Mouse (Mus musculus): ENCODE measurements at regions not wholly inside any gene's neighbourhood (a gene's known extent, or its start where the extent isn't known, plus 50 kb on each side); places are given as distances from the start of the nearest gene placed in this dataset.

DNA sequence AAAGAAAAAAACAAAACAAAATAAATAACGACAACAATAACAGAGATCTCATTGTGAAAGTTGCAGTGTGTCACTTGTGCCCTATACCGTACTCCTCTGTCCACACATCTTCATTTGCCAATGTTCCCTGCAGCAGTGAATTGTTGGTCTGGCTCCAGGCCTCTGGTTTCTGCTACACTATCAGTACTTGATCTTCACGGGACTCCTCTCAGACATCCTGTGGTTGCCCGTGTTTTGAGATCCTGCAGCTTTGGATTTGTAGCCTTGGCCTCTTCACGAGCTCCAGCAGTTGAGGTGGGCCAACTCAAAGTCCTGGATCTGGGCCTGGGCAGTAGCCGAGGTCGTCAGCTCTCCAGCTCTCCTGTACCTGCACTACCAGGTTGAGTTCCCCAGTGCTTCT is 72.4 kb upstream of the Thpo start:
- no peak overlapping the region for H3K4me3 ChIP-seq (replicated peaks)
- no peak for ATAC-seq (ENCODE audit: low FRiP score)
- H3K36me3 ChIP-seq (replicated peaks): no peaks in the 10 kb centered on the region
- H3K9ac ChIP-seq: no peak overlapping the region
- H3K4me2 ChIP-seq: no peak overlapping the region
- 93% methylated on average over 7 of the region's 7 CpGs for WGBS
- H3K27me3 ChIP-seq: no peaks in the 10 kb centered on the region
- no peak overlapping the region for H3K27ac ChIP-seq
- no peaks in the 10 kb centered on the region for H3K9me3 ChIP-seq
- peaks cover 7% of the 10 kb centered on the region for H3K4me1 ChIP-seq

DNA sequence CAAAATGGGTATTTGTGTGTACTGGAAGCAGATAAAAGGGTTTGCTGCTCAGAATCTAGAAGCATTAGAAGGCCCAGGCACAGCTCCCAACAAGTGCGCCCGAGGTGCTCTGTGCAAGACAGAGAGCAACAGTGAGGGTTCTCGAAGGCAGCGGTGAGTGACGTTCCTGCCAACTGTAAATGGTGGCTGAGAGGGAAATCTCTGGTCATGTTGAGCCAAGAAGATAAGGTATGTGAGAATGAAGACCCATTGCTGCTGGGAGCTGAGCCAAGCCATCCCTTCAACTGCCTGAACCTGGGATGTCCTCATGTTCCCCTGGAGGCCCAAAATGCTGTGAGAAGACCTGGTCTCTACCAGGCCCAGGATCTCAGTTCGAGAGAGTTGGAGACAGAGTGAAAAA is 71.5 kb upstream of the Thpo start:
- H3K9me3 ChIP-seq: no peaks in the 10 kb centered on the region
- no peak overlapping the region for H3K9ac ChIP-seq
- peaks cover 7% of the 10 kb centered on the region for H3K4me1 ChIP-seq
- no peaks in the 10 kb centered on the region for H3K27me3 ChIP-seq
- 86% methylated on average over 6 of the region's 6 CpGs for WGBS
- H3K27ac ChIP-seq: no peak overlapping the region
- H3K4me2 ChIP-seq: no peak overlapping the region
- H3K36me3 ChIP-seq (replicated peaks): no peaks in the 10 kb centered on the region
- H3K4me3 ChIP-seq (replicated peaks): no peak overlapping the region
- ATAC-seq (ENCODE audit: low FRiP score): no peak

DNA sequence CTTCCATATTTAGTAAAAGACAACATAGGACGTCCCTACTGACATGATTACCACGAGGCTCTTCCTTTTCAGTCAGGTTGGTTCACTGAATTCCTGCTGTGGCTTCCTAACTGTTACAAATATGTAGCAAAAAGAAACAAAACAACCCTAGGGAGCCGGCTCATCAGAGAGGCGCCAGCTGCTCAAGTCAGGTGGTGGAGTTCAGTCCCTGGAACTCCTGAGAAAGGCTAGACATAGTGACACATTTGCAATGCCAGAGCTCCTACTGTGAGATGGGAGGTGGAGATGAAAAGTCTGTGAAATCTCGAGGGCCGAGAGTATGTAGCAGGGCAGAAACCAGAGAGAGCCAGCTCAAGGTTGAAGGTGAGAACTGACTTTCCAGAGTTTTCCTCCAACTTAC is 70.8 kb upstream of the Thpo start:
- Histone ChIP-seq H3K27me3 (no peaks in the 10 kb centered on the region), H3K9ac (no peak overlapping the region), H3K27ac (no peak overlapping the region), H3K4me1 (peaks cover 7% of the 10 kb centered on the region), H3K4me2 (peak overlapping the region; percentile 57), H3K36me3 (replicated peaks) (no peaks in the 10 kb centered on the region), H3K9me3 (no peaks in the 10 kb centered on the region), H3K4me3 (replicated peaks) (peak overlapping the region; percentile 38)
- peak; percentile 51; the same call in 1 of the 2 replicates for ATAC-seq (ENCODE audit: low FRiP score)
- 13% methylated on average over 6 of the region's 6 CpGs for WGBS

DNA sequence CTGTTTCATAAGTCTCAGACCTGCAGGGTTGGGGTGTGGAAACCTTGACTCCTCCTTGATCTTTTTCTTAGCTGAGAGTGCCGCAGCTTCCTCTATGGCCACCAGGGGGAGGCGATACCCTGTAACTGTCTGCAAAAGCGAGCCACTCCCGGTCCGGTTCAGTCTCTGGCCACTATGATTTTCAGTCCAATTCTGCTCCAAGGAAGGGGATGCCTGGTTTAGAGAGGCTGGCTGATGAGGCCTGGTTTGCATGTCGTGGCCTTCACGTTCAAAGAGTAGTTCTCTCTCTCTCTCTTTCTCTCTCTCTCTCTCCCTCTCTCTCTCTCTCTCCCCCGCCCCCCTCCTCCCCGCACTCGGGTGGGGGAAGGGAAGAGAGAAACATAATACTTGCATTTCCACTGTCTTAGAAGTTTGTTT is 70.3 kb upstream of the Thpo start:
- H3K27me3 ChIP-seq: no peaks in the 10 kb centered on the region
- H3K4me1 ChIP-seq: peaks cover 7% of the 10 kb centered on the region
- no peaks in the 10 kb centered on the region for H3K36me3 ChIP-seq (replicated peaks)
- H3K27ac ChIP-seq: no peak overlapping the region
- H3K4me3 ChIP-seq (replicated peaks): peak overlapping the region; percentile 38
- peak overlapping the region; percentile 57 for H3K4me2 ChIP-seq
- no peaks in the 10 kb centered on the region for H3K9me3 ChIP-seq
- ATAC-seq (ENCODE audit: low FRiP score): peak; percentile 73
- H3K9ac ChIP-seq: no peak overlapping the region
- WGBS: 0% methylated on average over 8 of the region's 10 CpGs

DNA sequence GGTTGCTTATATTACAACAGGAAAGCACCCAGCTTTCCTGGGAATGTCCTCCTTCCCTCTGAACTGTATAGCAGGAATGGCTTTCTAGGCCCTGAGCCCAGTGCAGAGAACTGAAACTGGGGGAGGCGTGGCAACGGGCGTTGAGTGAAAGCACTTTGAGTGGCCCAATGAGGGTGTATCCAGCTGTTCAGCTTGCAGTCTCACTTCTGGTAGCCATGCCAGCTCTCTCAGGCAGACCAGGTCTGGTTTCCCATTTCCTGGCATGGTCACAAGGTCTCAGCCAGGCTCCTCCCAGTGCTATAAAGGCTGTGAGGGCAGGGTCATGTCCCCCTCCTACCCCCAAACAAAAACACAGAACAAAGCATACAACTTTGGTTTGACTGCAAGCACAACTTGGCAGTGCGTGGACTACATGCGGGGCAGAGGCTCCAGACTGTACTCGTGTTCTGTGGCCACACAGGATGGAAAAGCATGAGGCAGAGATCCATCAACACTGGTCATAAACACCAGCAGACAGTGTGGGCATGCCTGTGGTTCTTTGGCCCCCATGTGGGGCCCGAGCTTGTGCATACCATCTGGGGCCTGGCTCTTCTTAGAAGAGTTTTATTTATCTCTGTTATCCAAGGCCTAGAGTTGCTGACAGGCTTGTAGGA is 69.1 kb upstream of the Thpo start:
- no peaks in the 10 kb centered on the region for H3K9me3 ChIP-seq
- H3K36me3 ChIP-seq (replicated peaks): no peaks in the 10 kb centered on the region
- H3K9ac ChIP-seq: no peak overlapping the region
- no peaks in the 10 kb centered on the region for H3K27me3 ChIP-seq
- H3K4me1 ChIP-seq: peaks cover 7% of the 10 kb centered on the region
- no peak overlapping the region for H3K4me2 ChIP-seq
- WGBS: 91% methylated on average over 7 of the region's 7 CpGs
- H3K27ac ChIP-seq: no peak overlapping the region
- H3K4me3 ChIP-seq (replicated peaks): no peak overlapping the region
- ATAC-seq (ENCODE audit: low FRiP score): no peak

DNA sequence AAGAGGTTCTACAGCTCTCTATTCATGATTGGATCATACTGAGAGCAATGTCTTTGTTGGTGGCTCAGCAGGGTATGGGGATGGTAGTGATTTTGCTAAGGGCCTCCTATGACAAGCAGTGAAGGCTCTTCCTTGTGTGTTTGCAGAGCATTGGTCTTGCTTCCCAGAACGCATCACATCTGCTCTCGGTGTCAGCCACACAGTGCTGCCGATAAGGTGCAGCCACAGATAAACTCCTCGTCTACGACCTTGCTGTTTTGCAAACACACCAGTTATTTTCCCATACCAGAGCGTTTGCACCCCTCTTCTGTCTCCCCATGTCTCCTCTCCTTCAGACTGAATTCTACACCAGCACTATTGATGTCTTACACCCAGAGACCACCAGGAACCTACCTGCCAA is 68.4 kb upstream of the Thpo start:
- Histone ChIP-seq H3K27ac (no peak overlapping the region), H3K4me3 (replicated peaks) (no peak overlapping the region), H3K27me3 (no peaks in the 10 kb centered on the region), H3K9me3 (no peaks in the 10 kb centered on the region), H3K4me2 (no peak overlapping the region), H3K36me3 (replicated peaks) (no peaks in the 10 kb centered on the region), H3K4me1 (peaks cover 7% of the 10 kb centered on the region), H3K9ac (no peak overlapping the region)
- no peak for ATAC-seq (ENCODE audit: low FRiP score)
- 88% methylated on average over 6 of the region's 6 CpGs for WGBS

DNA sequence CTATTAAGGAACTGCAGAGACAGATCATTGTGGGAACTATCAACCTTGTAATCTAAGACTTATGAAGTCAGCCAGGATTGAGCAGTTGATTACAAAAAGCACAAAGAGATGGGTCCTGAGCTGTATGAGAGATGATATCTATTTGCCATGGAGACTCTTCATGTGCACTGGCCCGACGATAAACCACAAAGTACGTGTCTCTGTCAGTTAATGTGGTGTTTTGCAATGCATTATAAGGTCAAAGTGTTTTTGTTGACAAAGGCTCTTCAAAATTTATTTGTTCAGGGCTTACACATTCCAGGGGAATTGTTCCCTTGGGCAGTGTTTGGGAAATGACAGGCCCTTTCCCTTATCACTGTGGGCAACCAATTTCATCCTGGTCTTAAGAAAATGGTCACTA is 65.7 kb upstream of the Thpo start:
- Histone ChIP-seq H3K4me3 (replicated peaks) (no peak overlapping the region), H3K36me3 (replicated peaks) (no peaks in the 10 kb centered on the region), H3K9me3 (no peaks in the 10 kb centered on the region), H3K9ac (no peak overlapping the region), H3K27ac (no peak overlapping the region), H3K4me1 (peaks cover 6% of the 10 kb centered on the region), H3K4me2 (no peak overlapping the region), H3K27me3 (no peaks in the 10 kb centered on the region)
- ATAC-seq (ENCODE audit: low FRiP score): no peak
- WGBS: 91% methylated on average over 3 of the region's 3 CpGs

DNA sequence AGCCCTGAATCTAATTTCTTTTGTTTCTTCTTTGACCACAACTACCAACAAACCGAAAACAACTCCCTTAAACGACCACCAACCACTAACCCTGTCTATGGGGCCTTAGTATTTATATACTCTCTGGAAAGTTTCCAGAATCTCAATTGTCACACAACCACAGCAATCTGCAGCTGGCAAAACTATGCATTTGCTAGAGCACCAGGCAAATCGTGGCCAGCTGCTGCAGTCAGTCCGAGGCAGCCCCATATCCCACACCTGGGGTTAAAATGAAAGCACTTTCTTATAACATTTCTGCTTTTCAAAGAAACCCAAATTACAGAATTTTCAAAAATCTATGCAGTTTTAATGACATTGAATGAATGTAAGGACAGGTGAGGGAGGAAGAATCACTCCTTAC is 63.8 kb upstream of the Thpo start:
- Histone ChIP-seq H3K4me1 (no peaks in the 10 kb centered on the region), H3K27me3 (no peaks in the 10 kb centered on the region), H3K27ac (no peak overlapping the region), H3K4me2 (no peak overlapping the region), H3K36me3 (replicated peaks) (no peaks in the 10 kb centered on the region), H3K4me3 (replicated peaks) (no peak overlapping the region), H3K9ac (no peak overlapping the region), H3K9me3 (no peaks in the 10 kb centered on the region)
- WGBS: 81% methylated on average over 4 of the region's 4 CpGs
- no peak for ATAC-seq (ENCODE audit: low FRiP score)

DNA sequence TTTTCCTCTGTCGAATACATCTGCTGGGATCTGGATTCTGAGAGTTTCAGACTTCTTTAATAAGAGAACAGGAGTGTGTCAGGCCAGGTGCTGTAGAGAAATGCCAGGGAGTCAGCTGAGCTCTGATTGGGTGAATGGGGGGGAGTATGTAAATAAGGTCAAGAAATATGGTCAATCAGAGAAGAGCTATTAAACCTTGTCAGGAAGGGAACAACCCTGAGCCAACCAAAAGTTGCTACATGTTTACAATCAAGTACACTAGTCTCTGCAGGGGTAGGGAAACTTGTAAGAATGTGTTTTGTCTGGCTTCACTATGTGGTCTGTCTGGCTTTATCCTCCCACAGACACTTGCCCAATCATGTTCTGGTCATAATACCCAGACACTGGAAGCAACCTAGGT is 60.4 kb upstream of the Thpo start:
- H3K27me3 ChIP-seq: no peaks in the 10 kb centered on the region
- H3K36me3 ChIP-seq (replicated peaks): no peaks in the 10 kb centered on the region
- no peaks in the 10 kb centered on the region for H3K4me1 ChIP-seq
- no peak overlapping the region for H3K4me3 ChIP-seq (replicated peaks)
- H3K9ac ChIP-seq: no peak overlapping the region
- no peak overlapping the region for H3K4me2 ChIP-seq
- no peaks in the 10 kb centered on the region for H3K9me3 ChIP-seq
- 94% methylated on average over 1 of the region's 1 CpGs for WGBS
- ATAC-seq (ENCODE audit: low FRiP score): no peak
- no peak overlapping the region for H3K27ac ChIP-seq
